Mouse (Mus musculus): ENCODE results near the gene Akap6. TPM values are rescaled to one million over a fixed set of nuclear protein-coding genes. Genes with fewer than 3 reads are reported as not detected.

The Akap6 gene
- total RNA-seq, 2 experiments from 2014 or later, result 178 to 181 TPM

GRCm38 (mm10) chr12:52895672-52896460 lies 196.7 kb downstream of the Akap6 start:
- peak; percentile 67 for TF ChIP-seq CTCF (IDR thresholded peaks at IDR 0.05)
- peak overlapping the region; percentile 69 for H3K27ac ChIP-seq
- intact Hi-C loops (cut with DNase I), result loop anchor here (2.0 to 10.0 kb wide), 6 partner anchors 63 to 891 kb away; partner anchors contain the start of genes Arhgap5 and Dtd2
- DNase-seq (ENCODE audit: extremely low spot score in 1 of 2, low spot score in 2 of 2), result peak; percentile 48 to 51
- peak overlapping the region; percentile 11; the same call in 1 of the 2 replicates for H3K4me3 ChIP-seq

- Histone ChIP-seq H3K4me3 (no peak overlapping the region), H3K27ac (no peak overlapping the region)
- no peak for DNase-seq (ENCODE audit: extremely low spot score in 1 of 2, low spot score in 2 of 2)
- no peak for TF ChIP-seq CTCF (IDR thresholded peaks at IDR 0.05)
- intact Hi-C loops (cut with DNase I), result loop anchor here (10.0 kb wide), 5 partner anchors 262 to 892 kb away; partner anchors contain the start of genes Arhgap5 and Dtd2
Measured at GRCm38 (mm10) chr12:52896785-52897184, 197.6 kb downstream of the Akap6 start.

GRCm38 (mm10) chr12:52898130-52898529 lies 198.9 kb downstream of the Akap6 start:
- intact Hi-C loops (cut with DNase I), result loop anchor here (10.0 kb wide), 5 partner anchors 263 to 893 kb away; partner anchors contain the start of genes Arhgap5 and Dtd2
- no peak overlapping the region for H3K4me3 ChIP-seq
- TF ChIP-seq CTCF (IDR thresholded peaks at IDR 0.05), result no peak

GRCm38 (mm10) chr12:52904046-52904445 lies 204.9 kb downstream of the Akap6 start:
- no peak for DNase-seq (ENCODE audit: extremely low spot score in 1 of 2, low spot score in 2 of 2)
- no peak for TF ChIP-seq CTCF (IDR thresholded peaks at IDR 0.05)
- intact Hi-C loops (cut with DNase I), result no loop called here
- no peak overlapping the region for H3K27ac ChIP-seq
- no peak overlapping the region for H3K4me3 ChIP-seq

More at GRCm38 (mm10) chr12:52898130-52898529, 198.9 kb downstream of the Akap6 start:
- H3K27ac ChIP-seq, result no peak overlapping the region
- no peak for DNase-seq (ENCODE audit: extremely low spot score in 1 of 2, low spot score in 2 of 2)

GRCm38 (mm10) chr12:52908448-52909066 lies 209.4 kb downstream of the Akap6 start:
- Histone ChIP-seq H3K27ac (no peak overlapping the region), H3K4me3 (no peak overlapping the region)
- no peak for DNase-seq (ENCODE audit: extremely low spot score in 1 of 2, low spot score in 2 of 2)
- no peak for TF ChIP-seq CTCF (IDR thresholded peaks at IDR 0.05)
- intact Hi-C loops (cut with DNase I), result no loop called here

GRCm38 (mm10) chr12:52910345-52910744 lies 211.2 kb downstream of the Akap6 start:
- Histone ChIP-seq H3K4me3 (no peak overlapping the region), H3K27ac (no peak overlapping the region)
- TF ChIP-seq CTCF (IDR thresholded peaks at IDR 0.05), result no peak
- DNase-seq (ENCODE audit: extremely low spot score in 1 of 2, low spot score in 2 of 2), result no peak
- intact Hi-C loops (cut with DNase I), result loop anchor here (5.0 kb wide), 2 partner anchors 337 to 1647 kb away; partner anchors contain the start of gene Npas3

GRCm38 (mm10) chr12:52910819-52911218 lies 211.6 kb downstream of the Akap6 start:
- intact Hi-C loops (cut with DNase I), result loop anchor here (5.0 kb wide), 2 partner anchors 336 to 1646 kb away; partner anchors contain the start of gene Npas3
- Histone ChIP-seq H3K27ac (no peak overlapping the region), H3K4me3 (no peak overlapping the region)
- peak; percentile 67 to 81 for DNase-seq (ENCODE audit: extremely low spot score in 1 of 2, low spot score in 2 of 2)
- TF ChIP-seq CTCF (IDR thresholded peaks at IDR 0.05), result peak; percentile 98

GRCm38 (mm10) chr12:52918939-52919338 lies 219.8 kb downstream of the Akap6 start:
- no peak overlapping the region for H3K27ac ChIP-seq
- peak; percentile 83 for TF ChIP-seq CTCF (IDR thresholded peaks at IDR 0.05)
- no peak for DNase-seq (ENCODE audit: extremely low spot score in 1 of 2, low spot score in 2 of 2)
- H3K4me3 ChIP-seq, result no peak overlapping the region
- intact Hi-C loops (cut with DNase I), result loop anchor here (2.0 to 5.0 kb wide), 3 partner anchors 22 to 1568 kb away; no protein-coding TSS in a partner anchor

- H3K27ac ChIP-seq, result no peak overlapping the region
- H3K4me3 ChIP-seq, result no peak overlapping the region
- no peak for DNase-seq (ENCODE audit: extremely low spot score in 1 of 2, low spot score in 2 of 2)
- intact Hi-C loops (cut with DNase I), result loop anchor here (5.0 kb wide), 2 partner anchors 110 to 1140 kb away; no protein-coding TSS in a partner anchor
- no peak for TF ChIP-seq CTCF (IDR thresholded peaks at IDR 0.05)
Measured at GRCm38 (mm10) chr12:52922510-52922909, 223.3 kb downstream of the Akap6 start.

- H3K4me3 ChIP-seq, result no peak overlapping the region
- intact Hi-C loops (cut with DNase I), result no loop called here
- no peak for TF ChIP-seq CTCF (IDR thresholded peaks at IDR 0.05)
- no peak overlapping the region for H3K27ac ChIP-seq
- no peak for DNase-seq (ENCODE audit: extremely low spot score in 1 of 2, low spot score in 2 of 2)
Measured at GRCm38 (mm10) chr12:52925448-52925847, 226.3 kb downstream of the Akap6 start.

GRCm38 (mm10) chr12:52933832-52934231 lies 234.6 kb downstream of the Akap6 start:
- no peak for TF ChIP-seq CTCF (IDR thresholded peaks at IDR 0.05)
- intact Hi-C loops (cut with DNase I), result no loop called here
- Histone ChIP-seq H3K4me3 (no peak overlapping the region), H3K27ac (no peak overlapping the region)
- no peak for DNase-seq (ENCODE audit: extremely low spot score in 1 of 2, low spot score in 2 of 2)

GRCm38 (mm10) chr12:52934989-52935388 lies 235.8 kb downstream of the Akap6 start:
- Histone ChIP-seq H3K4me3 (no peak overlapping the region), H3K27ac (no peak overlapping the region)
- no peak for DNase-seq (ENCODE audit: extremely low spot score in 1 of 2, low spot score in 2 of 2)
- intact Hi-C loops (cut with DNase I), result no loop called here
- TF ChIP-seq CTCF (IDR thresholded peaks at IDR 0.05), result peak; percentile 49
